Mouse (Mus musculus): ENCODE measurements around the gene Arhgef16. TPM values are rescaled to one million over a fixed set of nuclear protein-coding genes. Genes with fewer than 3 reads are reported as not detected.

The Arhgef16 gene
- polyA plus RNA-seq, 1 experiment from 2014 or later = 28.2 TPM

DNA sequence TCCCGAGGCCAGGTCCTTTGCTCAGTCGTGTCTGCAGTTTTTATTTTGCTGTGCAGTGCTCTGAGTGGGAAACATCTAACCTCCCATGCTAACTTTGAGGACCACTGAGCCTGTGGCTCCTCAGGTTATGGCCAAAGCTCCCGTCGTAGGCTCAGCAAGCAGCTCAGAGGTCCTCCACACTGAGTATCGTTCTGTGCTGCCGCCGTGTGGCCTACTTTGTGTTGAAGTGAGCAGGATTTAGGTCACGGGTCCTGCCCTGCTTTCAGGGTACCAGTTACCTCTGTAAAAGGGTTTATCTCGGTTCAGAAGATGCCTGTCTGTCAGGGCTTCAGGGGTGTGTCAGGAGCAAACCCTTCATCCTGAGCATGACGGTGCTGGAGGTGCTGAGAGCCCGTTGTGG, 60.9 kb downstream of the Arhgef16 start:
- Histone ChIP-seq H3K9ac (ENCODE audit: low read depth, low read length) (no peak overlapping the region), H3K27me3 (ENCODE audit: control insufficient read depth, insufficient read depth, low read length) (no peaks in the 10 kb centered on the region), H3K27ac (ENCODE audit: low read depth, low read length) (no peak overlapping the region), H3K4me2 (replicated peaks; ENCODE audit: low read depth, low read length) (no peak overlapping the region), H3K9me3 (ENCODE audit: control insufficient read depth, low read length) (no peaks in the 10 kb centered on the region), H3K4me3 (ENCODE audit: low read length) (no peak overlapping the region), H3K4me1 (ENCODE audit: control insufficient read depth, insufficient read depth, low read length) (peaks cover 13% of the 10 kb centered on the region), H3K36me3 (ENCODE audit: control insufficient read depth, insufficient read depth, low read length) (no peaks in the 10 kb centered on the region)
- WGBS = 60% methylated on average over 11 of the region's 11 CpGs
- no peak for ATAC-seq (ENCODE audit: low FRiP score, low TSS enrichment)

DNA sequence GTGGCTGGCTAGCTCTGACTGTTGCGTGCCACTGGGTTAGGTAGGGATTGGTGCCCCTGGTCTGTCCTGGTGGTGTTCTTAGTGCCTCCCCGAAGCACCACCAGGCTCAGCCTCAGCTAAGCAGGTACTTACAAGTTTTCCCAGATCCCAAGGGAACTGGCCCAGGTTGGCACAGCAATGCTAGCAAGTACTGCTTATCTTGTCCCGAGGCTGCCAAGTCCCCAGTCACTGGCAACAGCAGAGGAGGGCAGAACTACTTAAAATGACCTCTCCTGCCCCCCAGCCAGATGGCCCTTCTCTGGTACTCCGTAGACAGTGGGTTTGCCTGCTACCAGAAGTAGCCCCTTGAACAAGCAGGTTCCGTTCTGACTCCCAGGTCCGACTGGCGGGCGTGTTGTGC, 62.3 kb downstream of the Arhgef16 start:
- Histone ChIP-seq H3K4me2 (replicated peaks; ENCODE audit: low read depth, low read length) (no peak overlapping the region), H3K36me3 (ENCODE audit: control insufficient read depth, insufficient read depth, low read length) (no peaks in the 10 kb centered on the region), H3K4me1 (ENCODE audit: control insufficient read depth, insufficient read depth, low read length) (peaks cover 13% of the 10 kb centered on the region), H3K27me3 (ENCODE audit: control insufficient read depth, insufficient read depth, low read length) (no peaks in the 10 kb centered on the region), H3K4me3 (ENCODE audit: low read length) (no peak overlapping the region), H3K9me3 (ENCODE audit: control insufficient read depth, low read length) (no peaks in the 10 kb centered on the region), H3K9ac (ENCODE audit: low read depth, low read length) (no peak overlapping the region), H3K27ac (ENCODE audit: low read depth, low read length) (no peak overlapping the region)
- WGBS = 81% methylated on average over 8 of the region's 8 CpGs
- no peak for ATAC-seq (ENCODE audit: low FRiP score, low TSS enrichment)

DNA sequence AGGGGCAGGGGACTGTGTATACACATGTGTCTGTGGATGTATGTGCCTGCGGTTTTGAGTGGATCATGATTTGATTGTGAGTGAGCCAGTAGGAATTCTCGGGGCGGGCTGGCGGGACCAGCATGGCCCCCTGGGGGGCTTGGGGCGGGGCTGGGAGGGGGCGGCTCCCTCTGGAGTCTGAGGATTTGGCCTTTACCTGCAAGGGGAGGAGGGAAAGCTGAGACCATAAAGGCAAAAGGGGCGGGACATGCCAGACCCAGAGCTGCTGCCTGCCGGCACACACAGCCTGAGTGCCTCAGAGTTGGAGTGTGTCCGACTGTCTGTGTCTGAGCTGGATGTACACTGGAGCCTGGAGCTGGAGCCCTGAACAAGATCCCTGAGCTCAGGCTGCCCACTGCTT, 64.2 kb downstream of the Arhgef16 start:
- H3K9ac ChIP-seq (ENCODE audit: low read depth, low read length) = peak overlapping the region; percentile 34

DNA sequence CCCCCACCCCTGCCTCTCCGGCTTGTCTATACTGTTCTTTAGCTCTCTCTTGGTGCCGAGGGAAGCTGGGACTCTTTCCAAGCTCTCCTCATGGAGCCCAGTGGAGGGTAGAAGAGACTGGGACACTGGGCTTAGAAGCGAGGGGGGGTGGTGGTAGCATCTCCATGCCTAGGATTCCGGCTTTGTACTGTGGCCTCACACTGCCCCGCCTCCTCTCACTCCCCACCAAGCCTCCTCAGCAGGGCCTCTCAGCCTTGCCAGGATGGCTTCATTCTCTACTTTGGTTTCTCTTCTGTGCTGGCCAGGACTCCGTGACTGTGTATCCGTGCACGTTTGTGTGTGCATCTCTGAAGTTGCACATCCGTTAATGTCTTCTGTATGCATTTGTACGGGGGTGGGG, 64.6 kb downstream of the Arhgef16 start:
- H3K9ac ChIP-seq (ENCODE audit: low read depth, low read length) = no peak overlapping the region
- peak overlapping the region; percentile 39 for H3K4me2 ChIP-seq (replicated peaks; ENCODE audit: low read depth, low read length)
- H3K27ac ChIP-seq (ENCODE audit: low read depth, low read length) = no peak overlapping the region
- no peaks in the 10 kb centered on the region for H3K36me3 ChIP-seq (ENCODE audit: control insufficient read depth, insufficient read depth, low read length)
- H3K4me3 ChIP-seq (ENCODE audit: low read length) = peak overlapping the region; percentile 19; the same call in 1 of the 2 replicates
- no peaks in the 10 kb centered on the region for H3K9me3 ChIP-seq (ENCODE audit: control insufficient read depth, low read length)
- H3K4me1 ChIP-seq (ENCODE audit: control insufficient read depth, insufficient read depth, low read length) = peaks cover 18% of the 10 kb centered on the region
- 9% methylated on average over 10 of the region's 10 CpGs for WGBS
- H3K27me3 ChIP-seq (ENCODE audit: control insufficient read depth, insufficient read depth, low read length) = no peaks in the 10 kb centered on the region
- ATAC-seq (ENCODE audit: low FRiP score, low TSS enrichment) = peak; percentile 38; the same call in 1 of the 2 replicates

More for the DNA sequence above, 64.2 kb downstream of the Arhgef16 start:
- H3K4me1 ChIP-seq (ENCODE audit: control insufficient read depth, insufficient read depth, low read length) = peaks cover 14% of the 10 kb centered on the region
- ATAC-seq (ENCODE audit: low FRiP score, low TSS enrichment) = peak; percentile 63
- 3% methylated on average over 9 of the region's 9 CpGs for WGBS
- no peaks in the 10 kb centered on the region for H3K27me3 ChIP-seq (ENCODE audit: control insufficient read depth, insufficient read depth, low read length)
- H3K36me3 ChIP-seq (ENCODE audit: control insufficient read depth, insufficient read depth, low read length) = no peaks in the 10 kb centered on the region
- peak overlapping the region; percentile 39 for H3K4me2 ChIP-seq (replicated peaks; ENCODE audit: low read depth, low read length)
- H3K9me3 ChIP-seq (ENCODE audit: control insufficient read depth, low read length) = no peaks in the 10 kb centered on the region
- peak overlapping the region; percentile 19; the same call in 1 of the 2 replicates for H3K4me3 ChIP-seq (ENCODE audit: low read length)
- H3K27ac ChIP-seq (ENCODE audit: low read depth, low read length) = no peak overlapping the region

DNA sequence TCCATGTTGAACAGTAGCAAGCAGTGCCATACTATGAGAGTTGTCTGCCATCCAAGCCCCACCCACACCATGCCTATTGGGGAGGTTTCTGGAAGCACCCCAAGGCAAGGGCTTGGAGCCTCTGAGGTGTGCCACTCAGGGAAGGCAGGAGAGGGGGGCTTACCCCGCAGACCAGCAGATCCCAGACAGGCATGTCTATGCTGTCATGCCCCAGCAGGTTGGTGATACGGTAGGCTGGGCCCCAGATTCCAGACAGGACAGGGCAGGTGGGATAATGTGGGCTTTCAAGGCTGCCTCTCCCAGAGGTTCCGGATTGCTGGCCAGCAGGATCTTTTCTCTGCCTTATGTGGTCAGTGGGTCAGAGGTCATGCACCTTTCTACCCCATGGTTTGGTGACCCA, 65.5 kb downstream of the Arhgef16 start:
- Histone ChIP-seq H3K36me3 (ENCODE audit: control insufficient read depth, insufficient read depth, low read length) (no peaks in the 10 kb centered on the region), H3K9me3 (ENCODE audit: control insufficient read depth, low read length) (no peaks in the 10 kb centered on the region), H3K27ac (ENCODE audit: low read depth, low read length) (no peak overlapping the region; the same call in 1 of the 2 replicates), H3K27me3 (ENCODE audit: control insufficient read depth, insufficient read depth, low read length) (no peaks in the 10 kb centered on the region), H3K4me1 (ENCODE audit: control insufficient read depth, insufficient read depth, low read length) (peaks cover 19% of the 10 kb centered on the region), H3K4me3 (ENCODE audit: low read length) (no peak overlapping the region), H3K4me2 (replicated peaks; ENCODE audit: low read depth, low read length) (no peak overlapping the region), H3K9ac (ENCODE audit: low read depth, low read length) (no peak overlapping the region)
- peak; percentile 37 for ATAC-seq (ENCODE audit: low FRiP score, low TSS enrichment)
- 37% methylated on average over 3 of the region's 3 CpGs for WGBS

DNA sequence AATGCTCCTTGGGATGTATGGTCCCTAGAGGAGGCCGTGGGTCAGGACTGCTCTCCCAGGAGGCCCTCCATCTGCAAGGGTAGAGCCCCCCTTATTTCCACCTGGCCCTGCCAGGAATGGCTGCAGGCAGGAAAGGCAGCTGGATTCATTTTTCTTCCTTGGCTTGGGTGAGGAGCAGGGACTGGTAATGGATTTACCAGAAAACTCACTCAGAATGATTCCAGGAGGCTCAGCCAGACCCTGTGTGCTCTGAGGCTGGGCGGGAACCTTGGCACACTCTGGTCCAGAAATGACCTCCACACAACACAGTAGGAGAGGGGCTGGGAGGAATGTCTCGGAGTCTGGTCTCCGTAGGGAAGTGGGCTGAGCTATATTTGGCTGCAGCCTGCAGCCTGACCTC, 69.2 kb downstream of the Arhgef16 start:
- H3K4me3 ChIP-seq (ENCODE audit: low read length) = no peak overlapping the region
- 51% methylated on average over 4 of the region's 4 CpGs for WGBS
- H3K9me3 ChIP-seq (ENCODE audit: control insufficient read depth, low read length) = no peaks in the 10 kb centered on the region
- H3K27ac ChIP-seq (ENCODE audit: low read depth, low read length) = 0 out of 2 replicates have a peak overlapping the region, but pooled peaks have one; percentile 0
- peaks cover 16% of the 10 kb centered on the region for H3K4me1 ChIP-seq (ENCODE audit: control insufficient read depth, insufficient read depth, low read length)
- no peaks in the 10 kb centered on the region for H3K36me3 ChIP-seq (ENCODE audit: control insufficient read depth, insufficient read depth, low read length)
- no peaks in the 10 kb centered on the region for H3K27me3 ChIP-seq (ENCODE audit: control insufficient read depth, insufficient read depth, low read length)
- H3K9ac ChIP-seq (ENCODE audit: low read depth, low read length) = no peak overlapping the region
- no peak overlapping the region for H3K4me2 ChIP-seq (replicated peaks; ENCODE audit: low read depth, low read length)
- no peak for ATAC-seq (ENCODE audit: low FRiP score, low TSS enrichment)

DNA sequence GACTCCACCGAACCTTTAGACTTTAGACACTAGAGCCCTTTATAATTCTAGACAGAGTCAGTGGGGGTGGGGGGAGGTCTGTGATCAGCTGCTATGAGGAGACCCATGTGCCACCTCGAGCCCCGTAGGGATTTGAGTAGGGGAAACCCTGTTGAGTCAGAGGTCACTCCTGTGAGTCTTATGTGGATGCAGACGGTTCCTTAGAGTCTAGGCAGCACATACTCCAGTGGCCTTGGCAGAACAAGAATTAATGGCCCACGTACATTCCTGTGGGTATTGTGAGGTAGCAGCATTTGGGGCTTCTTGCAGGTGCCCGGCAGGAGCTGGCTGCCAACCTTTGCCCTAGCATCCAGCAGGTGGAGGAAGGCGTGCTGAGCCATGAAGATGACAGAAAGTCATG, 70.1 kb downstream of the Arhgef16 start:
- H3K9ac ChIP-seq (ENCODE audit: low read depth, low read length) = no peak overlapping the region
- peaks cover 9% of the 10 kb centered on the region; the same call in 1 of the 2 replicates for H3K4me1 ChIP-seq (ENCODE audit: control insufficient read depth, insufficient read depth, low read length)
- H3K9me3 ChIP-seq (ENCODE audit: control insufficient read depth, low read length) = no peaks in the 10 kb centered on the region
- no peak overlapping the region for H3K4me2 ChIP-seq (replicated peaks; ENCODE audit: low read depth, low read length)
- H3K36me3 ChIP-seq (ENCODE audit: control insufficient read depth, insufficient read depth, low read length) = no peaks in the 10 kb centered on the region
- no peak overlapping the region for H3K4me3 ChIP-seq (ENCODE audit: low read length)
- no peak overlapping the region for H3K27ac ChIP-seq (ENCODE audit: low read depth, low read length)
- 54% methylated on average over 7 of the region's 7 CpGs for WGBS
- ATAC-seq (ENCODE audit: low FRiP score, low TSS enrichment) = no peak
- no peaks in the 10 kb centered on the region for H3K27me3 ChIP-seq (ENCODE audit: control insufficient read depth, insufficient read depth, low read length)

DNA sequence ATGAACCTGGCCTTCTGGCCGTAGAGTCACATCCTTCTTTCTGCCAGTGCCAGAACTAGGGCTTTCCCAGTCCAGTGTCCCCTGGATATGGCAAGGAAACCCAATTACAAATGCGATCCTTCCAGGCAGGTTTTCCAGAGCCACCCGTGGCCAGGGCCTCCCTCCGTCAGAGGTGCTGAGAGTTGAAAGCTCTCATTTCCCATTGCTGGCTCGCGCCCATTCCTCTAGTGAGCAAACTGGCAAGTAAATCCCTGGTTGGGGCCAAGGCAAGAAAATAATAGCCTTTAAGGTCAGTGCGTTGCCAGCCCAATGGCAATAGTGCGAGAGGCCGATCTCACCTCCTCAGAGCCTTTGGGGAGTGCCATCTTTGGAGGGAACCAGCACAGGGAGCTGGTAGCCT, 71.9 kb downstream of the Arhgef16 start:
- Histone ChIP-seq H3K4me2 (replicated peaks; ENCODE audit: low read depth, low read length) (no peak overlapping the region), H3K27ac (ENCODE audit: low read depth, low read length) (no peak overlapping the region), H3K4me3 (ENCODE audit: low read length) (no peak overlapping the region), H3K9ac (ENCODE audit: low read depth, low read length) (no peak overlapping the region), H3K36me3 (ENCODE audit: control insufficient read depth, insufficient read depth, low read length) (no peaks in the 10 kb centered on the region), H3K27me3 (ENCODE audit: control insufficient read depth, insufficient read depth, low read length) (no peaks in the 10 kb centered on the region), H3K4me1 (ENCODE audit: control insufficient read depth, insufficient read depth, low read length) (peaks cover 16% of the 10 kb centered on the region), H3K9me3 (ENCODE audit: control insufficient read depth, low read length) (no peaks in the 10 kb centered on the region)
- ATAC-seq (ENCODE audit: low FRiP score, low TSS enrichment) = no peak
- 89% methylated on average over 9 of the region's 9 CpGs for WGBS
